Mouse (Mus musculus) heart, embryonic 10.5 days (tissue): ENCODE measurements around the gene Ahcy. TPM values are rescaled to one million over a fixed set of nuclear protein-coding genes. Genes with fewer than 3 reads are reported as not detected.
"Not testable (repeated sequence)": the region's sequence is repeated elsewhere in the genome, so short reads cannot be mapped to it uniquely, and the experiment has no call there.

ENCODE experiments used
- DNase-seq: peaks from one replicate; pipeline ENCODE4 v3.0.0-alpha.2; 2017; ENCODE audit warnings: low spot score
- H3K27ac ChIP-seq: fragments of 300-500 bp; sonication (generic); 2 replicates; pipeline ENCODE4 v1.5.1; 2016; ENCODE audit warnings: mild to moderate bottlenecking
- H3K27me3 ChIP-seq: fragments of 300-500 bp; sonication (generic); 2 replicates; pipeline ENCODE4 v1.6.1; 2016; ENCODE audit warnings: mild to moderate bottlenecking; ENCODE audit not compliant: poor library complexity, insufficient read depth, severe bottlenecking
- H3K36me3 ChIP-seq: fragments of 300-500 bp; sonication (generic); 2 replicates; pipeline ENCODE4 v1.6.1; 2016; ENCODE audit warnings: mild to moderate bottlenecking, moderate library complexity
- H3K4me1 ChIP-seq: fragments of 300-500 bp; sonication (generic); 2 replicates; pipeline ENCODE4 v1.6.1; 2016; ENCODE audit warnings: mild to moderate bottlenecking
- H3K4me3 ChIP-seq: fragments of 300-500 bp; sonication (generic); 2 replicates; pipeline ENCODE4 v1.5.1; 2016; ENCODE audit warnings: mild to moderate bottlenecking, moderate library complexity
- H3K9me3 ChIP-seq: fragments of 300-500 bp; sonication (generic); 2 replicates; pipeline ENCODE4 v1.6.1; 2016; ENCODE audit warnings: mild to moderate bottlenecking, moderate library complexity
- WGBS: fragments of 180-500 bp; shearing (Covaris S2); methylation state at CpG from one replicate; pipeline ENCODE4 v1.1.7; 2016; 5-methylcytosine and 5-hydroxymethylcytosine counted together
- polyA plus RNA-seq: library from polyadenylated mRNA; unstranded; fragments of >200 nt; fragmentation: Nextera tagmentation; extraction: Ambion mirVana; gene quantifications from 2 replicates; pipeline ENCODE4 v1.2.1, GENCODE M21; 2016

Gene Ahcy
- polyA plus RNA-seq = 74.0 and 80.8 TPM in 2 replicates

- Histone ChIP-seq H3K9me3 (no peaks in the 10 kb centered on the region), H3K36me3 (no peaks in the 10 kb centered on the region; the same call in 1 of the 2 replicates), H3K4me3 (peak within 1 kb of the TSS; percentile 76), H3K4me1 (peaks cover 22% of the 10 kb centered on the region), H3K27ac (peak within 1 kb of the TSS; percentile 95), H3K27me3 (no peaks in the 10 kb centered on the region)
- DNase-seq = peak; percentile 97
- WGBS = under 1% methylated on average over 56 of the region's 56 CpGs
Measured at GRCm38 (mm10) chr2:155073978-155074765, at the start of gene Ahcy. Gene Ahcy, minus strand, starts transcription at chr2:155074497.

- no peaks in the 10 kb centered on the region for H3K4me1 ChIP-seq
- no peak for DNase-seq
- no peak overlapping the region for H3K27ac ChIP-seq
- H3K9me3 ChIP-seq = no peaks in the 10 kb centered on the region
- no peak overlapping the region for H3K4me3 ChIP-seq
- H3K36me3 ChIP-seq = no peaks in the 10 kb centered on the region
- H3K27me3 ChIP-seq = no peaks in the 10 kb centered on the region
- 60% methylated on average over 7 of the region's 7 CpGs for WGBS
Measured at GRCm38 (mm10) chr2:155115216-155115830, 41.0 kb upstream of the Ahcy start.

GRCm38 (mm10) chr2:155107276-155107675, 33.0 kb upstream of the Ahcy start:
- not testable (repeated sequence) for H3K27ac ChIP-seq, DNase-seq
- WGBS = 80% methylated on average over 9 of the region's 9 CpGs

GRCm38 (mm10) chr2:155103607-155104006, 29.3 kb upstream of the Ahcy start:
- Histone ChIP-seq H3K9me3 (no peaks in the 10 kb centered on the region), H3K27ac (no peak overlapping the region), H3K27me3 (no peaks in the 10 kb centered on the region), H3K4me3 (no peak overlapping the region), H3K36me3 (no peaks in the 10 kb centered on the region), H3K4me1 (peaks cover 20% of the 10 kb centered on the region)
- 61% methylated on average over 6 of the region's 6 CpGs for WGBS
- no peak for DNase-seq

More at GRCm38 (mm10) chr2:155107276-155107675, 33.0 kb upstream of the Ahcy start:
- not testable (repeated sequence) for H3K4me3 ChIP-seq, H3K27me3 ChIP-seq, H3K36me3 ChIP-seq, H3K4me1 ChIP-seq, H3K9me3 ChIP-seq

GRCm38 (mm10) chr2:155101761-155102181, 27.5 kb upstream of the Ahcy start:
- H3K27ac ChIP-seq = no peak overlapping the region
- H3K27me3 ChIP-seq = no peaks in the 10 kb centered on the region
- DNase-seq = no peak
- 57% methylated on average over 6 of the region's 6 CpGs for WGBS
- no peak overlapping the region for H3K4me3 ChIP-seq
- no peaks in the 10 kb centered on the region for H3K9me3 ChIP-seq
- no peaks in the 10 kb centered on the region for H3K36me3 ChIP-seq
- peaks cover 20% of the 10 kb centered on the region for H3K4me1 ChIP-seq

- H3K36me3 ChIP-seq = no peaks in the 10 kb centered on the region
- peaks cover 20% of the 10 kb centered on the region for H3K4me1 ChIP-seq
- no peak overlapping the region for H3K4me3 ChIP-seq
- WGBS = 76% methylated on average over 3 of the region's 3 CpGs
- DNase-seq = no peak
- no peak overlapping the region for H3K27ac ChIP-seq
- H3K27me3 ChIP-seq = no peaks in the 10 kb centered on the region
- no peaks in the 10 kb centered on the region for H3K9me3 ChIP-seq
Measured at GRCm38 (mm10) chr2:155100796-155101259, 26.5 kb upstream of the Ahcy start.

- no peaks in the 10 kb centered on the region for H3K9me3 ChIP-seq
- peaks cover 20% of the 10 kb centered on the region for H3K4me1 ChIP-seq
- DNase-seq = no peak
- H3K27me3 ChIP-seq = no peaks in the 10 kb centered on the region
- no peak overlapping the region for H3K4me3 ChIP-seq
- whole genome bisulfite sequencing = 64% methylated on average over 14 of the region's 14 CpGs
- H3K36me3 ChIP-seq = no peaks in the 10 kb centered on the region
- H3K27ac ChIP-seq = peak overlapping the region; percentile 76
Measured at GRCm38 (mm10) chr2:155099994-155100795, 25.9 kb upstream of the Ahcy start.

GRCm38 (mm10) chr2:155099421-155099820, 25.1 kb upstream of the Ahcy start:
- DNase-seq = no peak
- peak overlapping the region; percentile 76 for H3K27ac ChIP-seq
- no peaks in the 10 kb centered on the region for H3K36me3 ChIP-seq
- no peaks in the 10 kb centered on the region for H3K27me3 ChIP-seq
- peaks cover 20% of the 10 kb centered on the region for H3K4me1 ChIP-seq
- WGBS = 59% methylated on average over 7 of the region's 7 CpGs
- no peak overlapping the region for H3K4me3 ChIP-seq
- no peaks in the 10 kb centered on the region for H3K9me3 ChIP-seq

- no peaks in the 10 kb centered on the region for H3K9me3 ChIP-seq
- no peaks in the 10 kb centered on the region for H3K36me3 ChIP-seq
- no peak overlapping the region for H3K4me3 ChIP-seq
- no peak overlapping the region for H3K27ac ChIP-seq
- peaks cover 20% of the 10 kb centered on the region for H3K4me1 ChIP-seq
- 85% methylated on average over 9 of the region's 9 CpGs for WGBS
- no peaks in the 10 kb centered on the region for H3K27me3 ChIP-seq
- DNase-seq = no peak
Measured at GRCm38 (mm10) chr2:155098720-155099380, 24.6 kb upstream of the Ahcy start.

- Histone ChIP-seq H3K4me3 (no peak overlapping the region), H3K27ac (no peak overlapping the region), H3K4me1 (peaks cover 14% of the 10 kb centered on the region), H3K9me3 (no peaks in the 10 kb centered on the region), H3K36me3 (no peaks in the 10 kb centered on the region), H3K27me3 (no peaks in the 10 kb centered on the region)
- 21% methylated on average over 4 of the region's 4 CpGs for WGBS
- DNase-seq = no peak
Measured at GRCm38 (mm10) chr2:155093418-155093817, 19.1 kb upstream of the Ahcy start.

GRCm38 (mm10) chr2:155091743-155092075, 17.4 kb upstream of the Ahcy start:
- Histone ChIP-seq H3K27ac (no peak overlapping the region), H3K36me3 (no peaks in the 10 kb centered on the region), H3K27me3 (no peaks in the 10 kb centered on the region), H3K4me1 (peaks cover 14% of the 10 kb centered on the region), H3K4me3 (no peak overlapping the region), H3K9me3 (no peaks in the 10 kb centered on the region)
- no peak for DNase-seq
- 60% methylated on average over 3 of the region's 3 CpGs for whole genome bisulfite sequencing

- no peak overlapping the region for H3K4me3 ChIP-seq
- H3K9me3 ChIP-seq = no peaks in the 10 kb centered on the region
- peaks cover 14% of the 10 kb centered on the region for H3K4me1 ChIP-seq
- DNase-seq = no peak
- no peaks in the 10 kb centered on the region for H3K36me3 ChIP-seq
- H3K27me3 ChIP-seq = no peaks in the 10 kb centered on the region
- 69% methylated on average over 13 of the region's 13 CpGs for WGBS
- H3K27ac ChIP-seq = 0 out of 2 replicates have a peak overlapping the region, but pooled peaks have one; percentile 1
Measured at GRCm38 (mm10) chr2:155090909-155091742, 16.8 kb upstream of the Ahcy start.
